Mouse (Mus musculus) hindbrain, embryonic 11.5 days (tissue): ENCODE results near the gene Iqce. TPM values are rescaled to one million over a fixed set of nuclear protein-coding genes. Genes with fewer than 3 reads are reported as not detected.

Experiments used
- ATAC-seq: fragments of 200-750 bp; cut with Nextera tagmentation; 2 replicates; pipeline ENCODE4 v1.8.0; 2017; ENCODE audit warnings: mild to moderate bottlenecking, moderate TSS enrichment, moderate library complexity; ENCODE audit not compliant: low FRiP score
- DNase-seq: peaks from one replicate; pipeline ENCODE4 v3.0.0-alpha.2; 2015; ENCODE audit warnings: low spot score
- H3K27ac ChIP-seq: fragments of 300-500 bp; sonication (generic); 2 replicates; pipeline ENCODE4 v1.5.1; 2014; ENCODE audit warnings: mild to moderate bottlenecking, low read depth, low read length
- H3K27me3 ChIP-seq: fragments of 300-500 bp; sonication (generic); 2 replicates; pipeline ENCODE4 v1.6.1; 2014; ENCODE audit warnings: mild to moderate bottlenecking, low read length, moderate library complexity, mixed read lengths; ENCODE audit not compliant: control insufficient read depth, insufficient read depth
- H3K36me3 ChIP-seq: fragments of 300-500 bp; sonication (generic); 2 replicates; pipeline ENCODE4 v1.6.1; 2014; ENCODE audit warnings: mild to moderate bottlenecking, low read length, moderate library complexity, mixed read lengths; ENCODE audit not compliant: control insufficient read depth, insufficient read depth
- H3K4me1 ChIP-seq: fragments of 300-500 bp; sonication (generic); replicated peaks from 2 replicates; pipeline ENCODE4 v1.6.1; 2014; ENCODE audit warnings: low read length, mixed read lengths; ENCODE audit not compliant: control insufficient read depth, insufficient read depth
- H3K4me2 ChIP-seq: fragments of 300-500 bp; sonication (generic); replicated peaks from 2 replicates; pipeline ENCODE4 v1.6.1; 2014; ENCODE audit warnings: mild to moderate bottlenecking, low read depth, low read length
- H3K4me3 ChIP-seq: fragments of 300-500 bp; sonication (generic); 2 replicates; pipeline ENCODE4 v1.5.1; 2014; ENCODE audit warnings: low read depth, low read length
- H3K9ac ChIP-seq: fragments of 300-500 bp; sonication (generic); 2 replicates; pipeline ENCODE4 v1.6.1; 2014; ENCODE audit warnings: low read depth, low read length
- H3K9me3 ChIP-seq: fragments of 300-500 bp; sonication (generic); 2 replicates; pipeline ENCODE4 v1.6.1; 2016; ENCODE audit warnings: low read length; ENCODE audit not compliant: control insufficient read depth
- WGBS: fragments of 180-500 bp; shearing (Covaris S2); extraction: QIAGEN DNeasy Blood & Tissue Kit; methylation state at CpG from one replicate; pipeline ENCODE4 v1.1.7; 2014; 5-methylcytosine and 5-hydroxymethylcytosine counted together
- polyA plus RNA-seq: library from polyadenylated mRNA; unstranded; fragments of >200 nt; fragmentation: Nextera tagmentation; extraction: Ambion mirVana; gene quantifications from 2 replicates; pipeline ENCODE4 v1.2.1, GENCODE M21; 2014

The Iqce gene
- polyA plus RNA-seq, 1 experiment from 2014 or later, result 16.8 TPM

DNA sequence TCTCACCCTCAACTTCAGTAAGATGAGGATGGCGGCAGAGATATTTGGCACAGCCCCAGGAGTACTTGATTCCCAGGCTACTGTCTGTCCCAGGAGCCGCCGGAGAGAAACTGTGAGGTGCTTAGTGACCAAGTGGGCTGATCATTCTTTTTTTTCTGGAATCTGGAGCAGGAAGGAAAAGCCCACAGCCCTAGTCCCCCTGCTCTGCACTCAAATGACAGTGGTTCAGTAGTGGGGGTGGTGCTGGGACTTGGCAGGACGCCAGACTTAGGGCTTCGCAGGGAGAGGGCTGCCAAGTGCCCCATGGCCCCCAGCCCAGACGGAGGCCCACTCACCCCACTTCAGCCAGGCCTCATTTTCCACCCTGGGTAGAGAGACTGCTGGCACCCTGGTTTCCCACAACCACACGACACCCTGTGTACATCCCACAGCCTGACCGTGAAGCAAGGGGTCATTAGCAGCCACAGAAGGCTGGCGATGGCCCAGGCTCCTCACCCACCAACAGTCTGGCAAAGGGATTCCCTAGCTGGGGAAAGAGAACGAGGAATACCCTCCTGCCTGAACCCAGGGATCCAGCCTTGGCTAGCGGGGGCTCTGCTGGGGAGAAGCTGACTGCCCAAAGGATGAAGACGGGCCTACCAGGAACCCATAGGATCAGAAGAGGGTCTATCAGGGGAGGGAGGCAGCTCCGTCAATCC lies 54.2 kb downstream of the Iqce start:
- peak; percentile 30 for ATAC-seq
- DNase-seq, result peak; percentile 63
- H3K4me1 ChIP-seq, result peaks cover 14% of the 10 kb centered on the region
- peak overlapping the region; percentile 87 for H3K27ac ChIP-seq
- no peaks in the 10 kb centered on the region for H3K27me3 ChIP-seq
- H3K4me3 ChIP-seq, result peak overlapping the region; percentile 98
- no peaks in the 10 kb centered on the region for H3K9me3 ChIP-seq
- WGBS, result 4% methylated on average over 13 of the region's 13 CpGs
- H3K4me2 ChIP-seq, result peak overlapping the region; percentile 82
- H3K9ac ChIP-seq, result peak overlapping the region; percentile 100
- H3K36me3 ChIP-seq, result peaks cover 6% of the 10 kb centered on the region; the same call in 1 of the 2 replicates

DNA sequence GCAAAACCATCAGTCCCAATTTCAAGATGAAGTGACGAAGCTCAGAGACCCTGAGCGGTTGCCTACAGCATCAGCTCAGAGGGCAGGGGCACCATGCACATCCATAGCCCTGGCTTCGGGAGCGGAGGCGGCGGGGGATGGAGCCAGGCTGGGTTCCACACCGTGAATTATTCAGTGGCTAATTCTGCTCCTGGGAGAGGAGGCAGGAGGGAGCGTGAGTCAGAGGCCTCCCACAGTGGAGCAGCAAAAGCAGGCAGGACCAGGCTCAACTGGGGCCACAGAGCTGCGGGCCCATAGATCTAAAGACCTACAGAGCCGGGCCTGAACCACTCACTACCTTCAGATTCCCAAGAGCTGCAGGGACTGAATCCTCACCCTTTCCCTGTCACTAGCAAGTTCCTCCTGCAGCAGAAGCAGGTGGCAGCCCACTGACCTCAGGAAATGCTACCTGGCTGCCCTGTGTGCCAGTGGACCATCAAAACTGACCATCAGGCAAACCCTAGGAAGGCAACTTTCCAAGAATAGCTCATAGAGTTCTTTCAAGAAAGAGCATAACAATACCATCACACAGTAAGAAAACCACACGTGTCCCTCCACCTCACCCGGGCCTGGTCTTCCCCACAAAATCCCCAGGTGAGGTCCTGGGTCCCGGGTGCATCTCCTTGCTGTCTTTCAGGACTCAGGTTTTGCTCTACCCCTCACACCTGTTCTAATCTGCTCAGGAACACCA lies 55.0 kb downstream of the Iqce start:
- Histone ChIP-seq H3K9me3 (no peaks in the 10 kb centered on the region), H3K27me3 (no peaks in the 10 kb centered on the region), H3K9ac (peak overlapping the region; percentile 100), H3K4me1 (peaks cover 14% of the 10 kb centered on the region), H3K4me2 (peak overlapping the region; percentile 82), H3K4me3 (peak overlapping the region; percentile 98), H3K27ac (no peak overlapping the region), H3K36me3 (peaks cover 6% of the 10 kb centered on the region; the same call in 1 of the 2 replicates)
- DNase-seq (no peak), ATAC-seq (no peak)
- 57% methylated on average over 13 of the region's 13 CpGs for WGBS

DNA sequence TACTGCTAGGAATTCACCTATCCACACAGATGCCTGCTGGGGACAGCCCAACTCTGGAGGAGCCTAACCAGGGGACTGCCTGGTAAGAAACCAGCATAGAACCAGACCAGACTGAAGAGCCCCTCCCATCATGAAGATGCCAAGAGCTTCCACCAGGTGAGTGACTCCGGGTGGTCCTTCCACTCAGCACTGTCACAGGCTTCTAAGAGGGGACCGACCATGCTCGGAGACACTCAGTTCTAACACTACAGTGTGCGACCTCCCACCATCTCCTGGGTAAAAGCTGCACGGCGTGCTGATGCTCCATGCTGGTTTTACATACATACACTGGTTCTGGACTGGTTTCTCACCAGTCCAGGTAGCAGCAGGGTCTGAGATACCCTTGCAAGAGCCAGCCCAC lies 56.0 kb downstream of the Iqce start:
- peak overlapping the region; percentile 98 for H3K4me3 ChIP-seq
- peak overlapping the region; percentile 82 for H3K4me2 ChIP-seq
- H3K9ac ChIP-seq, result 0 out of 2 replicates have a peak overlapping the region, but pooled peaks have one; percentile 24
- H3K36me3 ChIP-seq, result peaks cover 6% of the 10 kb centered on the region; the same call in 1 of the 2 replicates
- no peaks in the 10 kb centered on the region for H3K9me3 ChIP-seq
- WGBS, result 94% methylated on average over 6 of the region's 6 CpGs
- no peak for DNase-seq
- no peak for ATAC-seq
- peaks cover 16% of the 10 kb centered on the region for H3K4me1 ChIP-seq
- no peak overlapping the region for H3K27ac ChIP-seq
- no peaks in the 10 kb centered on the region for H3K27me3 ChIP-seq

DNA sequence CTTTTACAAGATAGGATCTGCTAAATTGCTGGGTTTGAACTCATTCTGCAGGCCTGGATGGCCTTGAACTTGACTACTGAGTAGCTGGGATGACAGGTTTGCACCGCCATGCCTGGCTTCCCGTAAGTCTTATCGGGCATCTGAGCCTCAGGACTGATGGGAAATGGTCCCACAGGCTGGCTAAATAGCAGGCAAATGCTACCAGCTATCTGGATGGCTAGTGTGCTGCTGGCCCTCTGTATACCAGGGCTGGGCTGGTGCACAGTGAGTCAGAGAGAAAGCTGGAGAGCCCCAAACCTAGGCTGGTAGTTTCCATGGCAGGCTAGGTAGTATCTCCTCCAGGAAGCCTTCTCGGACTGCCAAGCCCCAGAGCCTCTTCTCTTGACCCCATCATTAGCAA lies 56.7 kb downstream of the Iqce start:
- WGBS, result 96% methylated on average over 4 of the region's 4 CpGs
- peaks cover 16% of the 10 kb centered on the region for H3K4me1 ChIP-seq
- 0 out of 2 replicates have a peak overlapping the region, but pooled peaks have one; percentile 0 for H3K4me2 ChIP-seq
- DNase-seq (no peak), ATAC-seq (no peak)
- H3K4me3 ChIP-seq, result no peak overlapping the region
- peaks cover 6% of the 10 kb centered on the region; the same call in 1 of the 2 replicates for H3K36me3 ChIP-seq
- no peaks in the 10 kb centered on the region for H3K9me3 ChIP-seq
- H3K27me3 ChIP-seq, result no peaks in the 10 kb centered on the region
- no peak overlapping the region for H3K27ac ChIP-seq
- no peak overlapping the region for H3K9ac ChIP-seq

DNA sequence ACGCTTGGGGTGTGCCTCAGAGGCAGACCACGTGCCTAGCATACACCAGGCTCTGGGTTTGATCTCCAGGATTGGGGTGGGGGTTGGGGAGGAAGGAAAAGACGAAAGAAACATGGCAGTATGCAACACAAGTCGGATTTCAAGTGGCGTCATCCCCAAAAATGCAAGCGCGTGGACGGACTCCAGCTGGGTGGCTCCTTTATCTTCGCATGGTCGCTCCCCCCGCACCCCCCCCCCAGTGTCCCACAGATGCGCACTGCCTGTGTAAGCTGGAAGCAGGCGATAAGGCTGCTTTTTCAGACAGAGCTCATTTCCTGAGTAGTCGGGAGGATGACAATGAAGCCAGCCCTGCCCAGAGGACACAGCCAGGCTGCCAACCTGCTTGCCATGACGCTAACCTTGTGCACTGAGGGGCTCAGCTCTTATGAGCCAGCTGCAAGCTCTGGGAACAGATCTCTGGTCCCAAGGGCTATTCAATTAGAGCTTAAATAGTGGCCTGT lies 57.4 kb downstream of the Iqce start:
- Histone ChIP-seq H3K36me3 (peaks cover 6% of the 10 kb centered on the region; the same call in 1 of the 2 replicates), H3K4me3 (no peak overlapping the region), H3K4me1 (peaks cover 16% of the 10 kb centered on the region), H3K9ac (no peak overlapping the region), H3K9me3 (no peaks in the 10 kb centered on the region), H3K27ac (peak overlapping the region; percentile 36; the same call in 1 of the 2 replicates), H3K4me2 (no peak overlapping the region), H3K27me3 (no peaks in the 10 kb centered on the region)
- no peak for ATAC-seq
- WGBS, result 87% methylated on average over 15 of the region's 15 CpGs
- no peak for DNase-seq

DNA sequence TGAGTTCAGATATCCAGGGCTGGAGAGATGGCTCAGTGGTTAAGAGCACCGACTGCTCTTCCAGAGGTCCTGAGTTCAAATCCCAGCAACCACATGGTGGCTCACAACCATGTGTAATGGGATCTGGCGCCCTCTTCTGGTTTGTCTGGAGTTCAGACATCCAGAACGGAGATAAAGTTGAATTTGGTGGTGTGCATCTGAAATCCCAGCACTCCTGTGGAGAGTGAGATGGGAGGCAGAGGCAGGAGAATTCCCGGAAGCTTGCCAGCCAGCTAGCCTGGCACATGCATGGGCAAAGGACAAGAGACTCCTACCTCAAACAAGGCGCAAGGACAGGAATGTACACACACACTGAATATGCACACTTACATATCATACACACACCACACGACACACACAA lies 57.9 kb downstream of the Iqce start:
- Histone ChIP-seq H3K27ac (no peak overlapping the region), H3K4me2 (no peak overlapping the region), H3K27me3 (no peaks in the 10 kb centered on the region), H3K9ac (no peak overlapping the region), H3K4me1 (peaks cover 12% of the 10 kb centered on the region), H3K36me3 (peaks cover 6% of the 10 kb centered on the region; the same call in 1 of the 2 replicates), H3K9me3 (no peaks in the 10 kb centered on the region), H3K4me3 (no peak overlapping the region)
- DNase-seq, result no peak
- WGBS, result 95% methylated on average over 6 of the region's 6 CpGs
- ATAC-seq, result no peak

DNA sequence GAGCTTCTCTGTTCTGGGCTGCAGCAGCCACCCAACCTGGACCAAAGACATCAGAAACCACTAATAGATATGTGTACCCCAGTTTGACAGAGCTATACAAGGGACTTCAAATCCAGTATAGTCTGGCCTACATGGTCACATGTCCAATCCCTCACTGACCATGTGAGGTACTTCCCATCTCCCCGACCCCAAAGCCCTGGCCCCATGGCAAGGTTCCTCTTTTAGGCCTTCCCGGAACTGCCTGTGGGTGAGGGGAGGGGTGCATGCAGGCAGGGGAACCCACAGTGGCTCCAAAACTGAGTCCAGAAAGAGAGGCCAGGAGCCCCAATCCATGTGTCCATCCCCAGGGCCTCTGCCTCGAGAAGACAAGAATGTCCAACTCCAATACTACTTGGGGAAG lies 60.1 kb downstream of the Iqce start:
- peaks cover 6% of the 10 kb centered on the region; the same call in 1 of the 2 replicates for H3K36me3 ChIP-seq
- H3K4me2 ChIP-seq, result no peak overlapping the region
- no peak for DNase-seq
- WGBS, result 70% methylated on average over 3 of the region's 3 CpGs
- H3K27ac ChIP-seq, result no peak overlapping the region
- ATAC-seq, result no peak
- H3K27me3 ChIP-seq, result no peaks in the 10 kb centered on the region
- H3K9me3 ChIP-seq, result no peaks in the 10 kb centered on the region
- no peak overlapping the region for H3K9ac ChIP-seq
- peaks cover 10% of the 10 kb centered on the region; the same call in 1 of the 2 replicates for H3K4me1 ChIP-seq
- no peak overlapping the region for H3K4me3 ChIP-seq

DNA sequence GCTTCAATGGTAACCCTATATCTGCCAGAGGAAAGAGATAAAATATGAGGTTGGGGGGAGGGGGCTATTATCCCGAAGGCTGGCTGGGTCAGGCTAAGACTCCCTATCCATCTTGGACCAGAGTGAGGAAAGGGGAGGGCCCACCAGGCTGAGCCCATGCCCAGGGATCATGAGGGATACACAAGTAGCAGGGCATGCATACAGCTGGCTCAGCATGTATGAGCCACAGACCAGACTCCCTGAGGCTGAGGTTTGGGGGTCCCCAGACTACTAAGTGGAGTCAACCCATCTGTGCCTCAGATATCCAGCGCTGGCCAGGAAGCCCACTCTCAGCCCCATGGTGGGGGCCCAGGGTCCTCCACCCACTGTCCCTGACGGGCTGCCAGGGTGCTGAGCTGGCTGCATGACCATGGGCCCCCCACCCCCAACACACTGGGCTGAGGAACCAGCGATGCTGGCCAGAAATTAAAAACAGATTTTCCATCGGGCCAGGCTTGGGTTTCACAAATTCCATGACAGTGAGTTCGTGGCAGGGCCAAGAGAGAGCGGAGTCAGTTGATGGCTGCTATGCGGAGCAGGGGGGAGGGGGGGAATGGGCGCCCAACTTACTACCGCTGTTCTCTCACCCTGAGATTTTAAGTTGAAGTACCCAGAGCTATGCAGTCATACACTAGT lies 60.8 kb downstream of the Iqce start:
- WGBS, result 71% methylated on average over 10 of the region's 10 CpGs
- peaks cover 6% of the 10 kb centered on the region; the same call in 1 of the 2 replicates for H3K36me3 ChIP-seq
- peak; percentile 26; the same call in 1 of the 2 replicates for ATAC-seq
- no peak overlapping the region for H3K4me3 ChIP-seq
- H3K4me2 ChIP-seq, result no peak overlapping the region
- DNase-seq, result no peak
- no peaks in the 10 kb centered on the region for H3K9me3 ChIP-seq
- H3K27me3 ChIP-seq, result no peaks in the 10 kb centered on the region
- no peak overlapping the region for H3K9ac ChIP-seq
- H3K27ac ChIP-seq, result no peak overlapping the region
- peaks cover 6% of the 10 kb centered on the region; the same call in 1 of the 2 replicates for H3K4me1 ChIP-seq
